Mouse (Mus musculus): ENCODE data around the gene Prm2. TPM values are rescaled to one million over a fixed set of nuclear protein-coding genes. Genes with fewer than 3 reads are reported as not detected.
A peak's percentile ranks its signal among the peaks of the same experiment; 100 is the strongest.

The Prm2 gene
- polyA plus RNA-seq, 1 experiment from 2014 or later, result not detected

GRCm38 (mm10) chr16:10836388-10836787, 40.5 kb upstream of the Prm2 start:
- Histone ChIP-seq H3K9me3 (replicated peaks; ENCODE audit: control insufficient read depth, low read length) (no peaks in the 10 kb centered on the region), H3K36me3 (ENCODE audit: control insufficient read depth, insufficient read depth, low read length) (no peaks in the 10 kb centered on the region), H3K9ac (ENCODE audit: low read length) (no peak overlapping the region), H3K27ac (ENCODE audit: low read length) (no peak overlapping the region), H3K4me1 (ENCODE audit: control insufficient read depth, insufficient read depth, low read length) (peaks cover 34% of the 10 kb centered on the region), H3K4me2 (ENCODE audit: low read depth, low read length) (no peak overlapping the region), H3K27me3 (ENCODE audit: control insufficient read depth, insufficient read depth, low read length) (no peaks in the 10 kb centered on the region), H3K4me3 (replicated peaks; ENCODE audit: low read length) (no peak overlapping the region)
- 84% methylated on average over 3 of the region's 3 CpGs for WGBS
- no peak for ATAC-seq (ENCODE audit: insufficient read depth, low FRiP score)

- peak within 1 kb of the TSS; percentile 86 for H3K9ac ChIP-seq (ENCODE audit: low read length)
- peaks cover 34% of the 10 kb centered on the region for H3K4me1 ChIP-seq (ENCODE audit: control insufficient read depth, insufficient read depth, low read length)
Observed at GRCm38 (mm10) chr16:10834911-10835587, 39.1 kb upstream of the Prm2 start, which contains the start of gene Rmi2. TSS of gene Rmi2 (plus strand) at chr16:10835059.

GRCm38 (mm10) chr16:10834542-10834910, 38.6 kb upstream of the Prm2 start:
- H3K36me3 ChIP-seq (ENCODE audit: control insufficient read depth, insufficient read depth, low read length), result no peaks in the 10 kb centered on the region
- 3% methylated on average over 12 of the region's 12 CpGs for WGBS
- peak overlapping the region; percentile 91 for H3K4me3 ChIP-seq (replicated peaks; ENCODE audit: low read length)
- peak overlapping the region; percentile 86 for H3K4me2 ChIP-seq (ENCODE audit: low read depth, low read length)
- H3K27ac ChIP-seq (ENCODE audit: low read length), result no peak overlapping the region; the same call in 1 of the 2 replicates
- H3K4me1 ChIP-seq (ENCODE audit: control insufficient read depth, insufficient read depth, low read length), result peaks cover 34% of the 10 kb centered on the region
- no peaks in the 10 kb centered on the region for H3K9me3 ChIP-seq (replicated peaks; ENCODE audit: control insufficient read depth, low read length)
- no peaks in the 10 kb centered on the region for H3K27me3 ChIP-seq (ENCODE audit: control insufficient read depth, insufficient read depth, low read length)
- no peak for ATAC-seq (ENCODE audit: insufficient read depth, low FRiP score)
- peak overlapping the region; percentile 86; the same call in 1 of the 2 replicates for H3K9ac ChIP-seq (ENCODE audit: low read length)

More at GRCm38 (mm10) chr16:10834911-10835587, 39.1 kb upstream of the Prm2 start, which contains the start of gene Rmi2:
- H3K9me3 ChIP-seq (replicated peaks; ENCODE audit: control insufficient read depth, low read length), result no peaks in the 10 kb centered on the region
- H3K27ac ChIP-seq (ENCODE audit: low read length), result peak within 1 kb of the TSS; percentile 93
- peak; percentile 94 for ATAC-seq (ENCODE audit: insufficient read depth, low FRiP score)
- H3K36me3 ChIP-seq (ENCODE audit: control insufficient read depth, insufficient read depth, low read length), result no peaks in the 10 kb centered on the region
- H3K4me2 ChIP-seq (ENCODE audit: low read depth, low read length), result peak within 1 kb of the TSS; percentile 86
- under 1% methylated on average over 55 of the region's 69 CpGs for WGBS
- H3K27me3 ChIP-seq (ENCODE audit: control insufficient read depth, insufficient read depth, low read length), result no peaks in the 10 kb centered on the region
- peak within 1 kb of the TSS; percentile 91 for H3K4me3 ChIP-seq (replicated peaks; ENCODE audit: low read length)

- no peak overlapping the region for H3K9ac ChIP-seq (ENCODE audit: low read length)
- H3K4me3 ChIP-seq (replicated peaks; ENCODE audit: low read length), result no peak overlapping the region
- H3K4me1 ChIP-seq (ENCODE audit: control insufficient read depth, insufficient read depth, low read length), result 0 out of 2 replicates have a peak, but pooled peaks cover 2% of the 10 kb centered on the region
- WGBS, result 45% methylated on average over 4 of the region's 4 CpGs
- H3K27ac ChIP-seq (ENCODE audit: low read length), result no peak overlapping the region
- no peak for ATAC-seq (ENCODE audit: insufficient read depth, low FRiP score)
- no peaks in the 10 kb centered on the region for H3K27me3 ChIP-seq (ENCODE audit: control insufficient read depth, insufficient read depth, low read length)
- H3K4me2 ChIP-seq (ENCODE audit: low read depth, low read length), result no peak overlapping the region
- no peaks in the 10 kb centered on the region for H3K36me3 ChIP-seq (ENCODE audit: control insufficient read depth, insufficient read depth, low read length)
- H3K9me3 ChIP-seq (replicated peaks; ENCODE audit: control insufficient read depth, low read length), result no peaks in the 10 kb centered on the region
Observed at GRCm38 (mm10) chr16:10828461-10828805, 32.5 kb upstream of the Prm2 start.

- H3K4me3 ChIP-seq (replicated peaks; ENCODE audit: low read length), result no peak overlapping the region
- H3K27ac ChIP-seq (ENCODE audit: low read length), result no peak overlapping the region
- 0 out of 2 replicates have a peak, but pooled peaks cover 2% of the 10 kb centered on the region for H3K4me1 ChIP-seq (ENCODE audit: control insufficient read depth, insufficient read depth, low read length)
- WGBS, result 74% methylated on average over 7 of the region's 7 CpGs
- no peak overlapping the region for H3K9ac ChIP-seq (ENCODE audit: low read length)
- H3K27me3 ChIP-seq (ENCODE audit: control insufficient read depth, insufficient read depth, low read length), result no peaks in the 10 kb centered on the region
- no peak overlapping the region for H3K4me2 ChIP-seq (ENCODE audit: low read depth, low read length)
- no peaks in the 10 kb centered on the region for H3K9me3 ChIP-seq (replicated peaks; ENCODE audit: control insufficient read depth, low read length)
- no peaks in the 10 kb centered on the region for H3K36me3 ChIP-seq (ENCODE audit: control insufficient read depth, insufficient read depth, low read length)
- no peak for ATAC-seq (ENCODE audit: insufficient read depth, low FRiP score)
Observed at GRCm38 (mm10) chr16:10827766-10828460, 32.0 kb upstream of the Prm2 start.

- Histone ChIP-seq H3K4me2 (ENCODE audit: low read depth, low read length) (no peak overlapping the region), H3K4me3 (replicated peaks; ENCODE audit: low read length) (no peak overlapping the region), H3K4me1 (ENCODE audit: control insufficient read depth, insufficient read depth, low read length) (0 out of 2 replicates have a peak, but pooled peaks cover 2% of the 10 kb centered on the region), H3K9me3 (replicated peaks; ENCODE audit: control insufficient read depth, low read length) (no peaks in the 10 kb centered on the region), H3K27ac (ENCODE audit: low read length) (no peak overlapping the region), H3K27me3 (ENCODE audit: control insufficient read depth, insufficient read depth, low read length) (no peaks in the 10 kb centered on the region), H3K36me3 (ENCODE audit: control insufficient read depth, insufficient read depth, low read length) (no peaks in the 10 kb centered on the region), H3K9ac (ENCODE audit: low read length) (no peak overlapping the region)
- ATAC-seq (ENCODE audit: insufficient read depth, low FRiP score), result no peak
- WGBS, result 89% methylated on average over 9 of the region's 9 CpGs
Observed at GRCm38 (mm10) chr16:10827269-10827668, 31.3 kb upstream of the Prm2 start.

GRCm38 (mm10) chr16:10825840-10826239, 29.9 kb upstream of the Prm2 start:
- 0 out of 2 replicates have a peak, but pooled peaks cover 2% of the 10 kb centered on the region for H3K4me1 ChIP-seq (ENCODE audit: control insufficient read depth, insufficient read depth, low read length)
- H3K4me2 ChIP-seq (ENCODE audit: low read depth, low read length), result no peak overlapping the region
- H3K27me3 ChIP-seq (ENCODE audit: control insufficient read depth, insufficient read depth, low read length), result no peaks in the 10 kb centered on the region
- no peak overlapping the region for H3K4me3 ChIP-seq (replicated peaks; ENCODE audit: low read length)
- no peaks in the 10 kb centered on the region for H3K9me3 ChIP-seq (replicated peaks; ENCODE audit: control insufficient read depth, low read length)
- no peaks in the 10 kb centered on the region for H3K36me3 ChIP-seq (ENCODE audit: control insufficient read depth, insufficient read depth, low read length)
- 68% methylated on average over 4 of the region's 4 CpGs for WGBS
- ATAC-seq (ENCODE audit: insufficient read depth, low FRiP score), result no peak
- no peak overlapping the region for H3K9ac ChIP-seq (ENCODE audit: low read length)
- H3K27ac ChIP-seq (ENCODE audit: low read length), result no peak overlapping the region

GRCm38 (mm10) chr16:10824536-10824935, 28.6 kb upstream of the Prm2 start:
- no peak for ATAC-seq (ENCODE audit: insufficient read depth, low FRiP score)
- 83% methylated on average over 1 of the region's 1 CpGs for WGBS

GRCm38 (mm10) chr16:10821387-10821786, 25.5 kb upstream of the Prm2 start:
- no peak overlapping the region for H3K4me2 ChIP-seq (ENCODE audit: low read depth, low read length)
- H3K9me3 ChIP-seq (replicated peaks; ENCODE audit: control insufficient read depth, low read length), result no peaks in the 10 kb centered on the region
- H3K36me3 ChIP-seq (ENCODE audit: control insufficient read depth, insufficient read depth, low read length), result no peaks in the 10 kb centered on the region
- no peaks in the 10 kb centered on the region for H3K4me1 ChIP-seq (ENCODE audit: control insufficient read depth, insufficient read depth, low read length)
- peak overlapping the region; percentile 70 for H3K27ac ChIP-seq (ENCODE audit: low read length)
- H3K27me3 ChIP-seq (ENCODE audit: control insufficient read depth, insufficient read depth, low read length), result no peaks in the 10 kb centered on the region
- no peak overlapping the region for H3K9ac ChIP-seq (ENCODE audit: low read length)
- 36% methylated on average over 4 of the region's 4 CpGs for WGBS
- peak; percentile 73 for ATAC-seq (ENCODE audit: insufficient read depth, low FRiP score)
- no peak overlapping the region for H3K4me3 ChIP-seq (replicated peaks; ENCODE audit: low read length)

More at GRCm38 (mm10) chr16:10824536-10824935, 28.6 kb upstream of the Prm2 start:
- no peak overlapping the region for H3K4me3 ChIP-seq (replicated peaks; ENCODE audit: low read length)
- H3K27me3 ChIP-seq (ENCODE audit: control insufficient read depth, insufficient read depth, low read length), result no peaks in the 10 kb centered on the region
- H3K27ac ChIP-seq (ENCODE audit: low read length), result no peak overlapping the region
- H3K36me3 ChIP-seq (ENCODE audit: control insufficient read depth, insufficient read depth, low read length), result no peaks in the 10 kb centered on the region
- H3K9ac ChIP-seq (ENCODE audit: low read length), result no peak overlapping the region
- no peaks in the 10 kb centered on the region for H3K9me3 ChIP-seq (replicated peaks; ENCODE audit: control insufficient read depth, low read length)
- 0 out of 2 replicates have a peak, but pooled peaks cover 2% of the 10 kb centered on the region for H3K4me1 ChIP-seq (ENCODE audit: control insufficient read depth, insufficient read depth, low read length)
- no peak overlapping the region for H3K4me2 ChIP-seq (ENCODE audit: low read depth, low read length)
